Mouse (Mus musculus): ENCODE results near the gene Kctd11. TPM values are rescaled to one million over a fixed set of nuclear protein-coding genes. Genes with fewer than 3 reads are reported as not detected.
A peak's percentile ranks its signal among the peaks of the same experiment; 100 is the strongest.

Gene Kctd11
- polyA plus RNA-seq, 1 experiment from 2014 or later = 9.4 TPM

GRCm38 (mm10) chr11:69886907-69887635 lies 5.9 kb upstream of the Kctd11 start:
- H3K4me2 ChIP-seq = no peak overlapping the region
- WGBS = 64% methylated on average over 8 of the region's 8 CpGs
- no peak overlapping the region for H3K9ac ChIP-seq
- no peak overlapping the region for H3K27ac ChIP-seq
- H3K27me3 ChIP-seq = no peaks in the 10 kb centered on the region
- no peaks in the 10 kb centered on the region for H3K9me3 ChIP-seq (replicated peaks)
- H3K4me3 ChIP-seq (replicated peaks) = no peak overlapping the region
- ATAC-seq (replicated peaks; ENCODE audit: low FRiP score) = no peak
- H3K4me1 ChIP-seq = peaks cover 14% of the 10 kb centered on the region
- H3K36me3 ChIP-seq = no peaks in the 10 kb centered on the region

GRCm38 (mm10) chr11:69884663-69885062 lies 3.5 kb upstream of the Kctd11 start:
- peak overlapping the region; percentile 39; the same call in 1 of the 2 replicates for H3K27ac ChIP-seq
- H3K27me3 ChIP-seq = no peaks in the 10 kb centered on the region
- H3K9ac ChIP-seq = no peak overlapping the region
- 0 out of 2 replicates have a peak overlapping the region, but pooled peaks have one; percentile 22 for H3K4me2 ChIP-seq
- WGBS = 69% methylated on average over 8 of the region's 8 CpGs
- H3K9me3 ChIP-seq (replicated peaks) = no peaks in the 10 kb centered on the region
- H3K36me3 ChIP-seq = no peaks in the 10 kb centered on the region
- no peak for ATAC-seq (replicated peaks; ENCODE audit: low FRiP score)
- H3K4me3 ChIP-seq (replicated peaks) = 0 out of 2 replicates have a peak overlapping the region, but pooled peaks have one; percentile 3
- peaks cover 29% of the 10 kb centered on the region for H3K4me1 ChIP-seq

- peak overlapping the region; percentile 39; the same call in 1 of the 2 replicates for H3K27ac ChIP-seq
Measured at GRCm38 (mm10) chr11:69884240-69884639, 3.0 kb upstream of the Kctd11 start.

DNA sequence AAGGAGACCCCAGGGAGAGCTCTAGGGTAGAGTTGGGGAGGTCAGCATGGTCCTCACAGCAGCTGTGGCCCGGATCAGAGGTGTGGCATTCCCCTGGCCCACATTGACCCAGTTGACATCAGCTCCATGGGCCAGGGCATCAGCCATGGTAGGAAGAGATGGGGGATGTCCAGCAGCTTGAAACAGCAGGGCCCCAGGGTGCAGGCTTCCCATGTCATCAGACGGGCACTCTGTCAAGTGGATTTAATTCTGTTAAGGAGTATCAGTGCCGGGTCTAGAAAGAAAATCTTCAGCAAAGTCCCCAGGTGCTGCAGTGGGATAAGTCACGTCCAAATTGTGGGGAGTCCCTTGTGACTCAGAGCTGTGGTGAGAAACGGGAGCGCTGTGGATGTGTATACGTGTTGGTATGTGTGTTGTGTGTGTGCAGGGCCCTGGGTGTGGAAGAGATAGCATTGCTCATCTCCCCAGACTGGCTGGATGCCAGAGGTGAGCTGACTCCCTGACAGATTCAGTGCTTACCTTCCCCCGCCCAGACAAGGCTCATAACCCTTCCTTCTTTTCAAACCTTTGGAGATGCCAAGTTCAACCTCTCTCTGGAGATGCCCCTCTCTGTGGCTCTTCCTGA lies 2.4 kb upstream of the Kctd11 start:
- Histone ChIP-seq H3K36me3 (no peaks in the 10 kb centered on the region), H3K27me3 (no peaks in the 10 kb centered on the region), H3K4me3 (replicated peaks) (no peak overlapping the region), H3K27ac (peak overlapping the region; percentile 32; the same call in 1 of the 2 replicates), H3K4me1 (peaks cover 40% of the 10 kb centered on the region), H3K9ac (no peak overlapping the region), H3K4me2 (no peak overlapping the region), H3K9me3 (replicated peaks) (no peaks in the 10 kb centered on the region)
- ATAC-seq (replicated peaks; ENCODE audit: low FRiP score) = no peak
- WGBS = 87% methylated on average over 8 of the region's 8 CpGs

More at GRCm38 (mm10) chr11:69884240-69884639, 3.0 kb upstream of the Kctd11 start:
- no peaks in the 10 kb centered on the region for H3K9me3 ChIP-seq (replicated peaks)
- peaks cover 34% of the 10 kb centered on the region for H3K4me1 ChIP-seq
- H3K27me3 ChIP-seq = no peaks in the 10 kb centered on the region
- ATAC-seq (replicated peaks; ENCODE audit: low FRiP score) = no peak
- WGBS = 48% methylated on average over 9 of the region's 9 CpGs
- H3K9ac ChIP-seq = no peak overlapping the region
- 0 out of 2 replicates have a peak overlapping the region, but pooled peaks have one; percentile 3 for H3K4me3 ChIP-seq (replicated peaks)
- H3K4me2 ChIP-seq = 0 out of 2 replicates have a peak overlapping the region, but pooled peaks have one; percentile 22
- H3K36me3 ChIP-seq = no peaks in the 10 kb centered on the region

DNA sequence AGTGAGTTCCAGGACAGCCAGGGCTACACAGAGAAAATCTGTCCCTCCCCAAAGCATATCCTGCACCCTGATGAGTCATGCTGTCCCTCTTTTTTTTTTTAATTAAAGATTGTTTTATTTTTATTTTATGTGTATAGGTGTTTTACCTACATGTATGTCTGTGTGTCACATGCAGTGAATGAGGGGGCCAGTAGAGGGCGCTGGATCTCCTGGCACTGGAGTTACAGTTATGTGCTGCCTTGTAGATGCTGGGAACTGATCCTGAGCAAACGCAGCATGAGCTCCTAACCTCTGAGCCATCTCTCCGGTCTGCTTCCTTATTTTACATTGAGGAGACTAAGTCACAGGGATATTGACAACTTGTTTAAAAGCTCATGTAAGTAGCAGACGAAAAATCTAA lies 1.9 kb upstream of the Kctd11 start:
- H3K4me3 ChIP-seq (replicated peaks) = no peak overlapping the region
- H3K4me1 ChIP-seq = peaks cover 45% of the 10 kb centered on the region
- ATAC-seq (replicated peaks; ENCODE audit: low FRiP score) = no peak
- H3K4me2 ChIP-seq = no peak overlapping the region
- H3K36me3 ChIP-seq = no peaks in the 10 kb centered on the region
- H3K9ac ChIP-seq = no peak overlapping the region
- no peak overlapping the region for H3K27ac ChIP-seq
- no peaks in the 10 kb centered on the region for H3K9me3 ChIP-seq (replicated peaks)
- 68% methylated on average over 4 of the region's 4 CpGs for WGBS
- H3K27me3 ChIP-seq = no peaks in the 10 kb centered on the region

DNA sequence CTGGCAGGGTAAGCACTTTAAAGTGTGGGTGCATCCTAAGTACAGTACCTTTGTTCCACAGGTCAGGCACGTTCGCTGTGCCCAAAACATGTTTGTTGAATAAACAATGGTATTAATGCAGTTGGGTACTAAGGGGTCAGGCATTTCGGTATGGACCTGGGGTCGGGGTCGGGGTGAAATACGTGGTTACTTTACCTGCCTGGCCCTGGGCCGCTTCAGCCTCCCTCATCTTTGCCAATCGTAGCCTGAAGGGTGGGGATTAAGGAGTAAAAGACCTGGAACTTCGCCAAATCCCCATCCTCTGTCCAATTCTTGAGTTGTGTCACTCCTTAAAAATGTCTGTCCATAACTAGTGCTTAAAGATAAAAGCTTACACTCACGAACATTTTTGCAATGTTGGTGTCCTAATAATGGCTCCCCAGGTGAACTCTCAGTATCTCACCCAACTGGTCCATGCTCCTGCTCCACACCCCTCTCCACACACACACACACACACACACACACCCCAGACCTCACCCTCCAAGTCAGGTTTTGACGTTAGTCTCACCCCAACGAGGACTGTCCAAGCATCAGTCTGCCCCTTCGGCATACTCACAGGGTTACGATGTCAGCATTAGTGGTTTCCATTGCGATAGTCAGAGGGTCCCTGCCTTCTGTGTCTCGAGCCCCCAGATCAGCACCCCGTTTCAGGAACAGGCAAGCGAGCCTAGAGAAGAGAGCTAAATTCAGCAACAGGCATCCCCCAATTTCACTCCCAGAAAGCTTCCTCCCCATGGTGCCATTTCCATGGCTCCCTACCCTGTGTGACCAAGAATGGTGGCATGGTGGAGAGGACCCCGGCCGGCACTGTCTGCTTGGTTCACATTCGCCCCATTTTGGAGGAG lies 823 bp upstream of the Kctd11 start:
- Histone ChIP-seq H3K4me2 (peak overlapping the region; percentile 80), H3K27ac (peak overlapping the region; percentile 97), H3K9me3 (replicated peaks) (no peaks in the 10 kb centered on the region), H3K27me3 (no peaks in the 10 kb centered on the region), H3K4me1 (peaks cover 55% of the 10 kb centered on the region), H3K36me3 (no peaks in the 10 kb centered on the region), H3K9ac (peak overlapping the region; percentile 69), H3K4me3 (replicated peaks) (peak overlapping the region; percentile 63)
- 55% methylated on average over 21 of the region's 21 CpGs for WGBS
- ATAC-seq (replicated peaks; ENCODE audit: low FRiP score) = no peak

GRCm38 (mm10) chr11:69880506-69880852 lies 727 bp downstream of the Kctd11 start:
- WGBS = under 1% methylated on average over 18 of the region's 18 CpGs
- Histone ChIP-seq H3K27ac (peak overlapping the region; percentile 97), H3K4me1 (peaks cover 67% of the 10 kb centered on the region), H3K27me3 (no peaks in the 10 kb centered on the region), H3K36me3 (no peaks in the 10 kb centered on the region), H3K9me3 (replicated peaks) (no peaks in the 10 kb centered on the region), H3K4me2 (peak overlapping the region; percentile 80), H3K9ac (peak overlapping the region; percentile 69), H3K4me3 (replicated peaks) (peak overlapping the region; percentile 63)
- no peak; the same call in 1 of the 2 replicates for ATAC-seq (replicated peaks; ENCODE audit: low FRiP score)

DNA sequence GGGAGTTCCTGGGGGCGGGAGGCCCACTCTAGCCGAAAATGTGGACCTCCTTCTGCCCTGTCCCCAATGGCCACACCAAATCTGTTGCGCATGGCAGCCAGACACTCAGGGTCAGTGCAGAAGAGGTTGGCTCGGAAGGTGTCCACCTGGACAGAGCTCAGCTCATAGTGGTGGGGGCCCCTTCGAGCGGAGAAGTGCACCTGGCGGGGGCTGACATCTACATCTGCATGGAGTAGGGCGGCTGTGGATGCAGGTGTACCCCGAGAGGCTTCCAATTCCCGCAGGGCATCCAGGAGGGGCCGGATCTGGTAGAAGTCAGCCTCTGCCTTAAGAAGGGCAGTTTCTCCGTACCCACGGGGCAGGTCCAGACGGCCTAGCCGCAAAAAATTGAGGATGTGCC lies 1.5 kb downstream of the Kctd11 start:
- ATAC-seq (replicated peaks; ENCODE audit: low FRiP score) = no peak
- Histone ChIP-seq H3K27ac (peak overlapping the region; percentile 97), H3K4me3 (replicated peaks) (peak overlapping the region; percentile 63)

DNA sequence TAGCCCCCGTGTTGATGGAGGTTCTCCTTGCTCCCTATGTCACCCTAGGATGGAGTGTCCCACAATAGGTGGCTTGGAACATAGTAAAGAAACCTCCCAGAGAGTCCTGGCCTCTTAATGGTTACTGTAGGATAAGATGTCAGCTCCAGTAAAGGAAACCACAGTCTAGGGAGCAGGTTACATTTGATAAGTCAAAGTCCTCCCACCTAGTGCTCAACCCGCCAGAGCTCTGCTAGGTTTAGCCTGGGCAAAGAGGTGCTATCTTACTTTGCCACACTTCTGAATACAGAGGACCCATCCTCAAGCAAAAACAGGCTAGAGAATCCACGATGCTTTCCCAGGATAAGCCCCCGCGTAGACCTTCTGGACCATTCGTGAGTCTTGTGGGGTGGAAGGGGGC lies 2.3 kb downstream of the Kctd11 start:
- H3K27me3 ChIP-seq = no peaks in the 10 kb centered on the region
- peaks cover 61% of the 10 kb centered on the region for H3K4me1 ChIP-seq
- peak overlapping the region; percentile 15 for H3K9ac ChIP-seq
- peak overlapping the region; percentile 80 for H3K4me2 ChIP-seq
- 89% methylated on average over 6 of the region's 6 CpGs for WGBS
- H3K4me3 ChIP-seq (replicated peaks) = peak overlapping the region; percentile 63
- no peaks in the 10 kb centered on the region for H3K9me3 ChIP-seq (replicated peaks)
- no peak overlapping the region for H3K27ac ChIP-seq
- H3K36me3 ChIP-seq = no peaks in the 10 kb centered on the region
- ATAC-seq (replicated peaks; ENCODE audit: low FRiP score) = no peak

More for the DNA sequence above, 1.5 kb downstream of the Kctd11 start:
- Histone ChIP-seq H3K4me1 (peaks cover 67% of the 10 kb centered on the region), H3K36me3 (no peaks in the 10 kb centered on the region), H3K4me2 (peak overlapping the region; percentile 80), H3K9ac (peak overlapping the region; percentile 69), H3K27me3 (no peaks in the 10 kb centered on the region), H3K9me3 (replicated peaks) (no peaks in the 10 kb centered on the region)
- 44% methylated on average over 15 of the region's 15 CpGs for WGBS

GRCm38 (mm10) chr11:69878399-69878798 lies 2.8 kb downstream of the Kctd11 start:
- Histone ChIP-seq H3K4me1 (peaks cover 57% of the 10 kb centered on the region), H3K9me3 (replicated peaks) (no peaks in the 10 kb centered on the region), H3K27ac (no peak overlapping the region), H3K4me2 (peak overlapping the region; percentile 80; the same call in 1 of the 2 replicates), H3K27me3 (no peaks in the 10 kb centered on the region), H3K4me3 (replicated peaks) (peak overlapping the region; percentile 63; the same call in 1 of the 2 replicates), H3K9ac (0 out of 2 replicates have a peak overlapping the region, but pooled peaks have one; percentile 15), H3K36me3 (no peaks in the 10 kb centered on the region)
- ATAC-seq (replicated peaks; ENCODE audit: low FRiP score) = no peak
- WGBS = 81% methylated on average over 3 of the region's 3 CpGs

GRCm38 (mm10) chr11:69877878-69878277 lies 3.3 kb downstream of the Kctd11 start, which contains the start of gene Tmem95:
Gene Tmem95 (minus strand): TSS chr11:69878018.
- Histone ChIP-seq H3K4me2 (peak within 1 kb of the TSS; percentile 80), H3K4me1 (peaks cover 57% of the 10 kb centered on the region), H3K9me3 (replicated peaks) (no peaks in the 10 kb centered on the region), H3K9ac (peak within 1 kb of the TSS; percentile 15), H3K4me3 (replicated peaks) (peak within 1 kb of the TSS; percentile 63), H3K27me3 (no peaks in the 10 kb centered on the region), H3K27ac (0 out of 2 replicates have a peak within 1 kb of the TSS, but pooled peaks have one; percentile 37), H3K36me3 (no peaks in the 10 kb centered on the region)
- WGBS = 88% methylated on average over 11 of the region's 11 CpGs
- no peak for ATAC-seq (replicated peaks; ENCODE audit: low FRiP score)
